Mouse (Mus musculus) embryonic facial prominence, embryonic 11.5 days (tissue): ENCODE results near the gene Dglucy. TPM values are rescaled to one million over a fixed set of nuclear protein-coding genes. Genes with fewer than 3 reads are reported as not detected.

Experiments
- ATAC-seq: fragments of 200-750 bp; cut with Nextera tagmentation; replicated peaks from 2 replicates; pipeline ENCODE4 v1.8.0; 2017; ENCODE audit warnings: low read depth; ENCODE audit not compliant: insufficient number of reproducible peaks, low FRiP score, low TSS enrichment
- DNase-seq: peaks from one replicate; pipeline ENCODE4 v3.0.0-alpha.2; 2015; ENCODE audit warnings: low spot score
- H3K27ac ChIP-seq: fragments of 300-500 bp; sonication (generic); replicated peaks from 2 replicates; pipeline ENCODE4 v1.5.1; 2014; ENCODE audit warnings: mild to moderate bottlenecking, low read depth, low read length, control low read depth
- H3K27me3 ChIP-seq: fragments of 300-500 bp; sonication (generic); 2 replicates; pipeline ENCODE4 v1.6.1; 2014; ENCODE audit warnings: mild to moderate bottlenecking, low read length, moderate library complexity, mixed read lengths; ENCODE audit not compliant: control insufficient read depth, insufficient read depth
- H3K36me3 ChIP-seq: fragments of 300-500 bp; sonication (generic); replicated peaks from 2 replicates; pipeline ENCODE4 v1.6.1; 2014; ENCODE audit warnings: low read depth, mild to moderate bottlenecking, low read length, moderate library complexity, mixed read lengths; ENCODE audit not compliant: control insufficient read depth, insufficient read depth
- H3K4me1 ChIP-seq: fragments of 300-500 bp; sonication (generic); 2 replicates; pipeline ENCODE4 v1.6.1; 2014; ENCODE audit warnings: low read length, mixed read lengths; ENCODE audit not compliant: control insufficient read depth, insufficient read depth
- H3K4me2 ChIP-seq: fragments of 300-500 bp; sonication (generic); 2 replicates; pipeline ENCODE4 v1.6.1; 2014; ENCODE audit warnings: low read depth, mild to moderate bottlenecking, control low read depth, low read length, moderate library complexity
- H3K4me3 ChIP-seq: fragments of 300-500 bp; sonication (generic); 2 replicates; pipeline ENCODE4 v1.5.1; 2014; ENCODE audit warnings: low read depth, low read length, control low read depth
- H3K9ac ChIP-seq: fragments of 300-500 bp; sonication (generic); replicated peaks from 2 replicates; pipeline ENCODE4 v1.6.1; 2014; ENCODE audit warnings: mild to moderate bottlenecking, control low read depth, low read length
- H3K9me3 ChIP-seq: fragments of 300-500 bp; sonication (generic); replicated peaks from 2 replicates; pipeline ENCODE4 v1.6.1; 2016; ENCODE audit warnings: mild to moderate bottlenecking, low read length, inconsistent platforms, mixed read lengths; ENCODE audit not compliant: control insufficient read depth
- WGBS: fragments of 180-500 bp; shearing (Covaris S2); extraction: QIAGEN DNeasy Blood & Tissue Kit; methylation state at CpG from one replicate; pipeline ENCODE4 v1.1.7; 2014; 5-methylcytosine and 5-hydroxymethylcytosine counted together
- polyA plus RNA-seq: library from polyadenylated mRNA; unstranded; fragments of >200 nt; fragmentation: Nextera tagmentation; extraction: Ambion mirVana; gene quantifications from 2 replicates; pipeline ENCODE4 v1.2.1, GENCODE M21; 2014

Dglucy gene
- polyA plus RNA-seq, 1 experiment from 2014 or later, result 1.2 TPM

DNA sequence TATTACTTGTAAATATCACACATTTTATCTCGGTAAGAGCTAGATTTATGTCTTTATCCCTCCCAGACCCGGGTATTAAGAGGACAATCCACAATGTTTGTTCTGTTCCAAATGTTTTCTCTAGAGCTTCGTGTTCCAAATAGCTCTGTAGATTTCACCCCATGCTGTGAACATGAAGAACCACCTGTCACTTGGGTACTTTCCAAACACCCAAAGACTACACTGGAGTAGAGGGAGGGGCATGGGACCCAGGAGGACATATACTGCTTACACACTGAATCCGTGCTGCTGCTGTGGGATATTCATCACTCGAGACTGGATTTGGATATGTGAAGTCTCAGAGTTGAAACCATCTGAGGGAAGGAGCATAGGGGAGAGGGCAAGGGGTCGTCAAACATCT is 130.9 kb downstream of the Dglucy start:
- DNase-seq, result no peak
- H3K4me2 ChIP-seq, result no peak overlapping the region
- H3K9me3 ChIP-seq, result no peaks in the 10 kb centered on the region
- H3K27ac ChIP-seq, result no peak overlapping the region
- peaks cover 3% of the 10 kb centered on the region; the same call in 1 of the 2 replicates for H3K27me3 ChIP-seq
- ATAC-seq, result no peak
- H3K9ac ChIP-seq, result no peak overlapping the region
- H3K4me3 ChIP-seq, result no peak overlapping the region
- no peaks in the 10 kb centered on the region for H3K4me1 ChIP-seq
- H3K36me3 ChIP-seq, result no peaks in the 10 kb centered on the region
- 69% methylated on average over 6 of the region's 6 CpGs for WGBS

DNA sequence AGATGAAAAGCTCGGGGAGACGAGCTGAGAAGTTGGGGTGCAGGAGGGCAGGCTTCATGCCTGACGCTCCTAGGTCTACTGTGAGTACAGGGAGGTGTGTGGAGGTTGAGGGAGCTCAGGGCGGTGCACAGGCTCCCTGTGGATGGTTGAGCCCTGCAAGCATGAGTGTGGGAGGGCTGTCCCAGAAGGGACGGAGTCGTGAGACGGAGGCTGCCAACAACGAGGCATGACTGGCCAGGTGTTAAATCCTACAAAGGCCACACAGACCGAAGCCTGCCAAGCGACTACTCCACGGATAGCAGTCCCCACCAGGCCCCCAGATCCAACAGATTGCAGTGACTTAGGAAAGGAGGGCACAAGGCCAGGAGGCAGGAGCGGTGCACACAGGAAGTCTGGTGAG is 131.9 kb downstream of the Dglucy start:
- no peaks in the 10 kb centered on the region for H3K9me3 ChIP-seq
- H3K9ac ChIP-seq, result no peak overlapping the region
- DNase-seq, result no peak
- no peak overlapping the region for H3K27ac ChIP-seq
- H3K4me3 ChIP-seq, result no peak overlapping the region
- peaks cover 3% of the 10 kb centered on the region; the same call in 1 of the 2 replicates for H3K27me3 ChIP-seq
- no peak overlapping the region for H3K4me2 ChIP-seq
- 0 out of 2 replicates have a peak, but pooled peaks have one; percentile 29 for ATAC-seq
- 86% methylated on average over 12 of the region's 12 CpGs for WGBS
- no peaks in the 10 kb centered on the region for H3K36me3 ChIP-seq
- H3K4me1 ChIP-seq, result no peaks in the 10 kb centered on the region

DNA sequence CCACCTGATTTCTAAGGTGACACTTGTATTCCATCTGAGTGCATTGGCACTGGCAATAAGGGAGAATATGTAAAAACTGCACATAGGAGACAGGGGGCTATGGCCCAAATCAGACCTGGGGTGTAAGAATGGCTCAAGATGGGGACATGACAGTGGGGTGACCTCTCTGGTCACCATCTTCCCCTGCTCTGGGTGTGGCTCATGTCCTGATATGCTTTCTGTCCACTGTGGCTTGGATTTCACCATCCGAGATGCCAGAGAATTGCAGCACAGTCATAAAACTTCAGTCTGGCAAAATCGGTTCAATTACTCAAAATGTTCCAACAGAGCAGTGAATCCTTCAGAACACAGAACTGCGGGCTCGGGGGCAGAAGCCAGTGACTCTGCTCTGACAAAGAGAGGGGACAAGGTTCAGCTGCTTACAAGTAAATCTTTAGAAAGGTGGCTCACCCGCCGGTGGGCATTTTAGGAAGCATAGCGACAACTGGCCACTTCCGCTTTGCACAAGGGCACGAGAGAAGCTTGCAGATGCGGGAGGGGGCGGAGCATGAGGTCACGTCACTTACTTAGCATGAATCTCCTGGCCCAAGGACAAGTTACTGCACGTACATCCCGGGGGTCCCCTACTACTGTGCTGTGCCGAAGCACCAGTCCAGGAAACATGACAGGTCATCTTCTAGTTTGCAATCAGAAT is 145.9 kb downstream of the Dglucy start:
- Histone ChIP-seq H3K9ac (no peak overlapping the region), H3K27me3 (no peaks in the 10 kb centered on the region), H3K9me3 (no peaks in the 10 kb centered on the region), H3K27ac (no peak overlapping the region), H3K36me3 (no peaks in the 10 kb centered on the region), H3K4me1 (no peaks in the 10 kb centered on the region), H3K4me3 (no peak overlapping the region), H3K4me2 (no peak overlapping the region)
- WGBS, result 82% methylated on average over 15 of the region's 15 CpGs
- ATAC-seq (no peak), DNase-seq (no peak)

DNA sequence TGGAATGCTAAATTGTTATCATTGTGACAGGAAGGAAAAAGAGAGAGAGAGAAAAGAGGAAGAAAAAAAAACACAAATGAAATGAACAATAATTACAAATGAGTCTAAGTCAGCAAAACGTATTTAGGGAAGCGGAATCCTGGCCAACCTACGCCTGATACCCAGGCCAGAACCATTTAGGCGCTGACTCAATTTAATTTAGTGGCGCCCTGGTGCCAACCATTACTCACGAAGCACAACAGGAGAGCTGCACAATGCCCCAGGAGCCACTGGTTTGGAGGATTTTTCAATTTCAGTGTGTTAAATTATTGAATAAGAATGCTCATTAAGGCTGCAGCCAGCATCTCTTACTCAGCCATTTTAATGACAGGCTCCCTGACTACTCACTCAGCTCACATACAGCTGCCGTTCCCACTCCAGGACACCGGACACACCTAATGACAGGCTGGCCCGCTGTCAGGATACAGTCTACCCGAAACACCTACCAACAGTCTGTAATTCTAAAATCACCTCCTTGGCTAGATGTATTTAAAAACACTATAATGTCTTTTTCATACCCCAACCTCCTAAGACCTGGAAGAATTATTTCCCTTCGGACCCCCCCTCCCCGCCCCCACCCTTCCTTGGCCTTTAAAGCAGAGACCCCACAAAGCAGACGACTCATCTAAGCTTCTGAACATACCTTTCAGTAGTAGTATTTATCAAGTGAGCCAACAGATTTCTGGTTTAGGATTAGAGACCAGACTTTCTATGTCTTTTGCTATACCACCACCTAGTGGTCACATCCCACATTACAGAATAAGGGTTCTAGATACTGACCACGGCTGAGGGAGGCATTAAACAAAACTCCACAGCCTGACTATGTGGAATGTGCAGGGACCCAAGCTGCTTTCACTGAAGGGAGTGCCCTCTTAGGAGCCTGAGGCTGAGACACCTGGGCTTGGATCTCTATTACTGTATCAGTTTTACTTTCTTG is 147.1 kb downstream of the Dglucy start:
- Histone ChIP-seq H3K27ac (no peak overlapping the region), H3K36me3 (no peaks in the 10 kb centered on the region), H3K4me1 (no peaks in the 10 kb centered on the region), H3K27me3 (no peaks in the 10 kb centered on the region), H3K4me2 (no peak overlapping the region), H3K9me3 (no peaks in the 10 kb centered on the region), H3K4me3 (no peak overlapping the region), H3K9ac (no peak overlapping the region)
- ATAC-seq, result 0 out of 2 replicates have a peak, but pooled peaks have one; percentile 45
- WGBS, result 72% methylated on average over 14 of the region's 14 CpGs
- DNase-seq, result peak; percentile 91

DNA sequence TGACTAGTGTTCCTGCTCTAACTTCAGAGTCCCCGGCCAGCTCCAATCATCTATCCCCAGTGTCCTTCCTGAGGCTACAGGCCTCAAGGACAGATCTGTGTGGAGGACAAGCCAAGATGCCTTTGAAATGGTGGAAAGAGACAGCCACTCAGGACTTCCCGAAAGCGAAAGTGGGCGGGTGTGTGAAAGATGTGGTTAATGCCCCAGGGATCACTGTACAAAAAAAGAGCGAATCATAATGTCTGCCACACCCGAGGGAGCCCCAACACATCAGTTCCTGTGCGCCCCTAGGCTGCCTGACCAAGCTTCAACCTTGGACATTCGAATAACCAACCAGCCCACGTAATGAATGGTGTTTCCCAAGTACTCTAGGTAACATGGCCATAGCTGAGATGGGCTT is 149.4 kb downstream of the Dglucy start:
- no peak for DNase-seq
- H3K27ac ChIP-seq, result no peak overlapping the region
- no peaks in the 10 kb centered on the region for H3K9me3 ChIP-seq
- no peaks in the 10 kb centered on the region for H3K4me1 ChIP-seq
- no peak overlapping the region for H3K9ac ChIP-seq
- ATAC-seq, result no peak
- H3K36me3 ChIP-seq, result no peaks in the 10 kb centered on the region
- H3K27me3 ChIP-seq, result no peaks in the 10 kb centered on the region
- H3K4me3 ChIP-seq, result no peak overlapping the region
- H3K4me2 ChIP-seq, result no peak overlapping the region
- WGBS, result 89% methylated on average over 9 of the region's 9 CpGs

DNA sequence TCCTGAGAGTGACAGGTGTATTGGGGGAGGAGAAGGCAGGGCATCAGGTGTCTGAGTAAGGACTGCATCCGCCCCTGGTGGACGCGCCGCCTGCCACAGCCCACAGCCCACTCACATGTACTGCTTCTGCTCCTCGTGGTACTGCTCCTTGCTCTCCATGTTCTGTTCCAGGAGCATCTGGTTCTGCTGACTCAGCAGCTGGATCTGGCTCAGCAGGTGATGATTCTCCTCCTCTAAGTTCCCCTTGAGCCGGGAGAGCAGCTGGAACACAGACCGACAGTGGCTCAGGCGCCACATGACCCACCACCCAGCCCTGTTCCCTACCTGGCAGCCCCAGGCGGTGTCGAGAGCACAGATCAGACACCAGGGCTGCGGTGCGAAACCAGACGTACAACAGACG is 152.8 kb downstream of the Dglucy start:
- no peak overlapping the region for H3K27ac ChIP-seq
- 91% methylated on average over 14 of the region's 14 CpGs for WGBS
- no peak overlapping the region for H3K9ac ChIP-seq
- no peak for ATAC-seq
- H3K4me2 ChIP-seq, result no peak overlapping the region
- H3K4me3 ChIP-seq, result no peak overlapping the region
- no peaks in the 10 kb centered on the region for H3K36me3 ChIP-seq
- DNase-seq, result no peak
- no peaks in the 10 kb centered on the region for H3K9me3 ChIP-seq
- no peaks in the 10 kb centered on the region for H3K4me1 ChIP-seq
- no peaks in the 10 kb centered on the region for H3K27me3 ChIP-seq

DNA sequence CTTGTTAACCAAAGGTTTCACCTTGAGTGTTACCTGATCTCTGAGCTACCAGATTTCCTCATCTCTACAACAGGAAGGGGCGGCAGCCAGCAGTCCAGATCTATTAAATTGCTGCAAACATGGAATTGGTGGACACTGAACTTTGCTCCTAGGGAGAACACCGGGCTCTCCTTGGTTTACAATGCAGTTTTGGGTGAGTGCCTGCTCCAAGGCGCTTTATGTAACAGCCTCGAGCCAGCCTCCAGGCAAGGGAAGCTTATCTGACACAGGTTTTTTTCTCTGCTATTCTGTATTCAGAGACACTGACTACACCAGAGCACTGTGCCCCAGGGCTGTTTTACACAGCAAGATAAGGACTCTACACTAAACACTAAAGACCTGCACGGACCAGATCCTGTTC is 155.9 kb downstream of the Dglucy start:
- ATAC-seq, result no peak
- Histone ChIP-seq H3K9ac (no peak overlapping the region), H3K27ac (no peak overlapping the region), H3K9me3 (no peaks in the 10 kb centered on the region), H3K27me3 (no peaks in the 10 kb centered on the region), H3K36me3 (no peaks in the 10 kb centered on the region; the same call in 1 of the 2 replicates), H3K4me1 (no peaks in the 10 kb centered on the region), H3K4me2 (no peak overlapping the region), H3K4me3 (no peak overlapping the region)
- 86% methylated on average over 5 of the region's 5 CpGs for WGBS
- no peak for DNase-seq

DNA sequence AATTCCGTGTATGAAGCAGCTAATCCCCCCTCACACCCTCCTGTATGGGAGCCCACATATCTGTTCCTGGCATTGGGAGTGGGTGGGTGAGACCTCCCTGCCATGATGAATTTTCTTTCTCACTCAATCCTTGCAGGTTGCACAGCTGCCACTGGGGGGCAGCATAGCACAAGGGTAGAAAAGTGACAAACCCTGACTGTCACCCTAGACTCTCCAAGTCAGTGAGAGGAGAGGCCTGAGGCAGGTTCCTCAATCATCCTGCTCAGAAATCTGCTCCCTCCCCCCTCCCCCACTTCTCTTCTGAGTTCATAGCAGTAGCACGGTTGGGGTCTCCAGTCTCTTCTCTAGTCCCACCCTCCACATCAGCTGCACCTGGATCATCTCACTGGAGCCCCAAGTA is 157.3 kb downstream of the Dglucy start:
- WGBS, result 21% methylated on average over 2 of the region's 2 CpGs
- Histone ChIP-seq H3K36me3 (no peaks in the 10 kb centered on the region; the same call in 1 of the 2 replicates), H3K27ac (no peak overlapping the region), H3K27me3 (no peaks in the 10 kb centered on the region), H3K4me2 (no peak overlapping the region), H3K4me1 (no peaks in the 10 kb centered on the region), H3K9ac (no peak overlapping the region), H3K9me3 (no peaks in the 10 kb centered on the region), H3K4me3 (no peak overlapping the region)
- 0 out of 2 replicates have a peak, but pooled peaks have one; percentile 57 for ATAC-seq
- peak; percentile 87 for DNase-seq
